Mouse (Mus musculus): ENCODE data around the gene Srp9. TPM values are rescaled to one million over a fixed set of nuclear protein-coding genes. Genes with fewer than 3 reads are reported as not detected.

Srp9 gene
- 43.5 and 48.1 TPM in 2 replicates for polyA plus RNA-seq (2012; rRNA removed)

GRCm38 (mm10) chr1:182124506-182124905 lies at the start of gene Srp9:
TSS of gene Srp9 (plus strand) at chr1:182124737.

GRCm38 (mm10) chr1:182164386-182164785 lies 39.8 kb downstream of the Srp9 start, which contains the start of gene Vmn1r1:
TSS of gene Vmn1r1 (minus strand) at chr1:182164486.

Other genes with a start within 250 kb of the Srp9 start
- 1.1 and 1.2 TPM in 2 replicates for gene Enah, start 104.7 kb upstream of the Srp9 start, polyA plus RNA-seq (2012; rRNA removed)
- not detected in 2 replicates for gene Vmn1r1, start 39.7 kb downstream of the Srp9 start, polyA plus RNA-seq (2012; rRNA removed)
- 39.7 and 45.8 TPM in 2 replicates for gene Degs1, start 158.1 kb downstream of the Srp9 start, polyA plus RNA-seq (2012; rRNA removed)
- gene Fbxo28, start 216.9 kb downstream of the Srp9 start, polyA plus RNA-seq (2012; rRNA removed): 3.0 and 3.5 TPM in 2 replicates